Mouse (Mus musculus): ENCODE measurements around the gene Mcoln2.

DNA sequence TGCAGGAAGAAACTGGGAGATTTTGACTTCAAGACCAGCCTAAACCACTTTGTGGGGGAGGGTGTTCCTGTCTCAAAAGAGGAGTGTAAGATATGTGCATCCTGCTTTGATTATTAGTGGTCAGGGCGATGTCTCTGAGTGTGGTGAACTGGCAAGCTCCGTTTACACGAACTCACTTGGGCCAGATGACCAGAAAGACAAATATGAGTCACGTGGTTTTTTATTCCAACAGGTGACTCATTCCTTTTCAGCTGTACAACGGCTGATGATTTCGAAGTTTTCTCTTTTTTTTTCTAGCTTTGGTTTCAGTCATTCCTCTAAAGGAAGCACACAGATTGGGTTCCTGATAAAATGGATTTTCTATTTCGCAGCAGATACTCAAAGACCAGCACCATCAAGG, 27.7 kb downstream of the Mcoln2 start:
- TF ChIP-seq POLR2A (IDR thresholded peaks at IDR 0.05; ENCODE audit: borderline replicate concordance, insufficient read depth, low read length): no peak
- TF ChIP-seq CTCF (IDR thresholded peaks at IDR 0.05; ENCODE audit: borderline replicate concordance, insufficient read depth, low read depth, low read length): no peak

Measured in cerebellum, adult 2 months (tissue).